Mouse (Mus musculus) heart, postnatal 10 days (tissue): ENCODE measurements at regions not wholly inside any gene's neighbourhood (a gene's known extent, or its start where the extent isn't known, plus 50 kb on each side); places are given as distances from the start of the nearest gene placed in this dataset.
A peak's percentile ranks its signal among the peaks of the same experiment; 100 is the strongest.

ENCODE experiments used
- DNase-seq, 2 experiments: peaks; one replicate each; pipeline ENCODE4 v3.0.0; 2021
- intact Hi-C: fragments of 180-260 bp; cut with DNase I; formaldehyde crosslinking; loops from one replicate; pipeline ENCODE4 v1.15.1; 2025

- DNase-seq, result peak; percentile 17 to 45
- intact Hi-C loops, result loop anchor here (5.0 kb wide), 1 partner anchor 42 kb away; no protein-coding TSS in a partner anchor
Observed at GRCm38 (mm10) chr16:12359116-12359515, 375.2 kb downstream of the Shisa9 start.

GRCm38 (mm10) chr16:12389545-12389944, 405.6 kb downstream of the Shisa9 start:
- DNase-seq, result no peak
- intact Hi-C loops, result no loop called here

GRCm38 (mm10) chr16:12435697-12436221, 451.8 kb downstream of the Shisa9 start:
- peak; percentile 14 to 19 for DNase-seq
- intact Hi-C loops, result no loop called here

GRCm38 (mm10) chr16:12438622-12439021, 454.7 kb downstream of the Shisa9 start:
- no peak for DNase-seq
- intact Hi-C loops, result no loop called here

GRCm38 (mm10) chr16:12454791-12455190, 470.9 kb downstream of the Shisa9 start:
- intact Hi-C loops, result no loop called here
- no peak for DNase-seq
